Mouse (Mus musculus): Measurements from ENCODE around the gene Nova2.

DNA sequence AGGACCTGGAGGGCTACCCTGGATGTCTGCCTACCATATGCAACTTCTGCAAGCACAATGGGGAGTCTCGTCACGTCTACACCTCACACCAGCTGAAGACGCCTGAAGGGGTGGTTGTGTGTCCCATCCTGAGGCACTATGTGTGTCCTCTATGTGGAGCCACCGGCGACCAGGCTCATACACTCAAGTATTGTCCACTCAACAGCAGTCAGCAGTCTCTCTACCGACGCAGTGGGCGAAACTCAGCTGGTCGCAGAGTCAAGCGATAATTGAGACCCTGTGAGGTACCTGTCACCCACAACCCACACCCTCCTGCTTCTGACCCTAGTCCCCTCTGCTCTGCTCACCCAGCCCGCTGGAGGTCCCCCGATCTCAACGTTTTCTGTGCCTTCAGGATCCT lies 62.1 kb downstream of the Nova2 start:
- TF ChIP-seq CTCF (IDR thresholded peaks at IDR 0.05; ENCODE audit: extremely low read depth, insufficient read depth, insufficient read length, insufficient replicate concordance) (no peak), POLR2A (IDR thresholded peaks at IDR 0.05; ENCODE audit: low read depth, low read length) (no peak)
